Mouse (Mus musculus) retina, postnatal 1 day (tissue): Measurements from ENCODE around the gene Cebpb.

ENCODE experiments used
- DNase-seq: peaks from one replicate; pipeline ENCODE4 v3.0.0-alpha.2; 2012

Cebpb gene

GRCm38 (mm10) chr2:167665972-167666713 is 22.6 kb upstream of the Cebpb start:
- no peak for DNase-seq

- no peak for DNase-seq
These were observed 20.3 kb upstream of the Cebpb start for GRCm38 (mm10) chr2:167668426-167668825.

- no peak for DNase-seq
These were observed 19.3 kb upstream of the Cebpb start for GRCm38 (mm10) chr2:167669398-167669797.

- no peak for DNase-seq
These were observed 17.5 kb upstream of the Cebpb start for GRCm38 (mm10) chr2:167671101-167671633.

- peak; percentile 68 for DNase-seq
These were observed 16.5 kb upstream of the Cebpb start for GRCm38 (mm10) chr2:167672212-167672685.

GRCm38 (mm10) chr2:167675120-167675909 is 13.4 kb upstream of the Cebpb start:
- peak; percentile 69 for DNase-seq

GRCm38 (mm10) chr2:167678600-167678999 is 10.1 kb upstream of the Cebpb start:
- no peak for DNase-seq

- DNase-seq, result peak; percentile 87
These were observed 8.7 kb upstream of the Cebpb start for GRCm38 (mm10) chr2:167679902-167680430.

- peak; percentile 67 for DNase-seq
These were observed 8.1 kb upstream of the Cebpb start for GRCm38 (mm10) chr2:167680657-167681056.

- DNase-seq, result no peak
These were observed 5.0 kb upstream of the Cebpb start for GRCm38 (mm10) chr2:167683721-167684120.

GRCm38 (mm10) chr2:167685137-167685536 is 3.6 kb upstream of the Cebpb start:
- peak; percentile 91 for DNase-seq

GRCm38 (mm10) chr2:167685865-167686264 is 2.9 kb upstream of the Cebpb start:
- DNase-seq, result no peak

GRCm38 (mm10) chr2:167686382-167687249 is 2.1 kb upstream of the Cebpb start:
- DNase-seq, result no peak

GRCm38 (mm10) chr2:167687250-167687586 is 1.5 kb upstream of the Cebpb start:
- DNase-seq, result no peak

GRCm38 (mm10) chr2:167687651-167688101 is 1.0 kb upstream of the Cebpb start:
- peak; percentile 30 for DNase-seq

- DNase-seq, result peak; percentile 42
These were observed 603 bp upstream of the Cebpb start for GRCm38 (mm10) chr2:167688126-167688497.

- DNase-seq, result peak; percentile 74
These were observed 945 bp downstream of the Cebpb start, which contains the start of gene Tmem189 for GRCm38 (mm10) chr2:167689501-167690218. Gene Tmem189, minus strand, starts transcription at chr2:167689822.

GRCm38 (mm10) chr2:167690219-167690961 is 1.7 kb downstream of the Cebpb start:
- no peak for DNase-seq

GRCm38 (mm10) chr2:167690962-167691311 is 2.2 kb downstream of the Cebpb start:
- DNase-seq, result no peak

- no peak for DNase-seq
These were observed 2.7 kb downstream of the Cebpb start for GRCm38 (mm10) chr2:167691410-167691809.
